Mouse (Mus musculus) mature B cell (primary cell): ENCODE measurements around the gene Gm5072.
"Not testable (repeated sequence)": the region's sequence is repeated elsewhere in the genome, so short reads cannot be mapped to it uniquely, and the experiment has no call there.

Source experiments
- in situ Hi-C: fragments of 300-500 bp; cut with MboI; formaldehyde crosslinking; loops from 2 replicates; pipeline ENCODE4 v1.14.3; 2019

Gm5072 gene

DNA sequence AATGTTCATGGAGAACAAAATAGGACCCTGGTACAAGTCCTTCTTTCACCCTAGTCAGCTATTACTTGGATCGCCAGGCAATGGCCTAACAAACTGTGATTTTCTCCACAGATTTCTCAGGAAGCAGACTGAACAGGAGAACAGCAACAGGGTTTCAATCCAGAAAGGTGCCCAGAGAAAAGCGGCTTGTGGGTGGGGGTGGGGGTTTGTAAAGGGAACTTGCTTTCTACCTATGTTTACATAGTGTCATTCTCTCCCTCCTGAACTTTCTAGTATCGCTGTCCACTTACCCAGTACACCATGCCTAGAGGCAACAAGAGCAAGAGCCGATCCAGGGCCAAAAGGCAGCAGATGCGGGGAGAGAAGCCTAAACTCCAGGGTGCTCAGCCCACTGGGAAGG is at the start of gene Gm5072:
Gene Gm5072, plus strand, starts transcription at position 301 of the 400 bp plus-strand sequence.
- in situ Hi-C loops: not testable (repeated sequence)
